Mouse (Mus musculus) hindbrain, embryonic 15.5 days (tissue): ENCODE measurements around the gene Anp32a. TPM values are rescaled to one million over a fixed set of nuclear protein-coding genes. Genes with fewer than 3 reads are reported as not detected.
A peak's percentile ranks its signal among the peaks of the same experiment; 100 is the strongest.

Experiments
- ATAC-seq: fragments of 200-750 bp; cut with Nextera tagmentation; 2 replicates; pipeline ENCODE4 v1.8.0; 2017; ENCODE audit warnings: low read depth, moderate number of reproducible peaks, moderate TSS enrichment; ENCODE audit not compliant: low FRiP score
- H3K27ac ChIP-seq: fragments of 300-500 bp; sonication (generic); replicated peaks from 2 replicates; pipeline ENCODE4 v1.5.1; 2015; ENCODE audit warnings: mild to moderate bottlenecking, inconsistent platforms
- H3K27me3 ChIP-seq: fragments of 300-500 bp; sonication (generic); 2 replicates; pipeline ENCODE4 v1.6.1; 2015; ENCODE audit warnings: control low read depth, inconsistent platforms
- H3K36me3 ChIP-seq: fragments of 300-500 bp; sonication (generic); 2 replicates; pipeline ENCODE4 v1.6.1; 2015; ENCODE audit warnings: control low read depth, inconsistent platforms
- H3K4me1 ChIP-seq: fragments of 300-500 bp; sonication (generic); replicated peaks from 2 replicates; pipeline ENCODE4 v1.6.1; 2015; ENCODE audit warnings: control low read depth, inconsistent platforms
- H3K4me2 ChIP-seq: fragments of 300-500 bp; sonication (generic); 2 replicates; pipeline ENCODE4 v1.6.1; 2015; ENCODE audit warnings: moderate library complexity, mild to moderate bottlenecking, inconsistent platforms
- H3K4me3 ChIP-seq: fragments of 300-500 bp; sonication (generic); 2 replicates; pipeline ENCODE4 v1.5.1; 2015; ENCODE audit warnings: mild to moderate bottlenecking, inconsistent platforms
- H3K9ac ChIP-seq: fragments of 300-500 bp; sonication (generic); 2 replicates; pipeline ENCODE4 v1.6.1; 2015; ENCODE audit warnings: inconsistent platforms
- H3K9me3 ChIP-seq: fragments of 300-500 bp; sonication (generic); 2 replicates; pipeline ENCODE4 v1.6.1; 2016; ENCODE audit warnings: control low read depth, inconsistent platforms
- WGBS: fragments of 180-500 bp; shearing (Covaris S2); methylation state at CpG from one replicate; pipeline ENCODE4 v1.1.7; 2015; 5-methylcytosine and 5-hydroxymethylcytosine counted together
- polyA plus RNA-seq: library from polyadenylated mRNA; unstranded; fragments of >200 nt; fragmentation: Nextera tagmentation; extraction: Ambion mirVana; gene quantifications from 2 replicates; pipeline ENCODE4 v1.2.1, GENCODE M21; 2015

Gene Anp32a
- polyA plus RNA-seq, 1 experiment from 2014 or later: 117 TPM

GRCm38 (mm10) chr9:62340301-62341122 lies 581 bp upstream of the Anp32a start:
- Histone ChIP-seq H3K9ac (peak overlapping the region; percentile 84), H3K4me3 (peak overlapping the region; percentile 94), H3K27ac (peak overlapping the region; percentile 100), H3K27me3 (no peaks in the 10 kb centered on the region), H3K4me1 (peaks cover 22% of the 10 kb centered on the region), H3K9me3 (no peaks in the 10 kb centered on the region), H3K4me2 (peak overlapping the region; percentile 76), H3K36me3 (no peaks in the 10 kb centered on the region)
- ATAC-seq: peak; percentile 60
- 1% methylated on average over 48 of the region's 48 CpGs for whole genome bisulfite sequencing

- H3K27me3 ChIP-seq: no peaks in the 10 kb centered on the region
- H3K4me2 ChIP-seq: peak overlapping the region; percentile 76
- peak overlapping the region; percentile 94 for H3K4me3 ChIP-seq
- peak overlapping the region; percentile 99 for H3K9ac ChIP-seq
- no peak for ATAC-seq
- under 1% methylated on average over 52 of the region's 54 CpGs for WGBS
- peaks cover 36% of the 10 kb centered on the region for H3K4me1 ChIP-seq
- H3K27ac ChIP-seq: peak overlapping the region; percentile 100
- no peaks in the 10 kb centered on the region for H3K36me3 ChIP-seq
- H3K9me3 ChIP-seq: no peaks in the 10 kb centered on the region
These were observed 778 bp downstream of the Anp32a start for GRCm38 (mm10) chr9:62341701-62342440.

- Histone ChIP-seq H3K9ac (peak overlapping the region; percentile 99), H3K4me2 (peak overlapping the region; percentile 76), H3K4me1 (peaks cover 42% of the 10 kb centered on the region), H3K27me3 (no peaks in the 10 kb centered on the region), H3K4me3 (peak overlapping the region; percentile 94), H3K36me3 (no peaks in the 10 kb centered on the region), H3K9me3 (no peaks in the 10 kb centered on the region), H3K27ac (peak overlapping the region; percentile 100)
- no peak for ATAC-seq
- under 1% methylated on average over 48 of the region's 48 CpGs for WGBS
These were observed 1.5 kb downstream of the Anp32a start for GRCm38 (mm10) chr9:62342441-62343191.

- Histone ChIP-seq H3K27me3 (no peaks in the 10 kb centered on the region), H3K4me2 (peak overlapping the region; percentile 76), H3K27ac (peak overlapping the region; percentile 100), H3K4me1 (peaks cover 43% of the 10 kb centered on the region), H3K36me3 (no peaks in the 10 kb centered on the region), H3K4me3 (peak overlapping the region; percentile 94), H3K9ac (peak overlapping the region; percentile 99), H3K9me3 (no peaks in the 10 kb centered on the region)
- WGBS: 0% methylated on average over 30 of the region's 56 CpGs
- ATAC-seq: peak; percentile 35; the same call in 1 of the 2 replicates
These were observed 2.3 kb downstream of the Anp32a start for GRCm38 (mm10) chr9:62343192-62343903.

GRCm38 (mm10) chr9:62343904-62344491 lies 2.9 kb downstream of the Anp32a start:
- Histone ChIP-seq H3K36me3 (no peaks in the 10 kb centered on the region), H3K4me1 (peaks cover 42% of the 10 kb centered on the region), H3K27me3 (no peaks in the 10 kb centered on the region), H3K4me2 (peak overlapping the region; percentile 76), H3K9ac (peak overlapping the region; percentile 99), H3K4me3 (peak overlapping the region; percentile 94), H3K27ac (peak overlapping the region; percentile 100), H3K9me3 (no peaks in the 10 kb centered on the region)
- 0 out of 2 replicates have a peak, but pooled peaks have one; percentile 4 for ATAC-seq
- WGBS: under 1% methylated on average over 52 of the region's 52 CpGs

- Histone ChIP-seq H3K27ac (peak overlapping the region; percentile 100), H3K9me3 (no peaks in the 10 kb centered on the region), H3K4me2 (peak overlapping the region; percentile 76), H3K36me3 (no peaks in the 10 kb centered on the region), H3K4me3 (peak overlapping the region; percentile 94), H3K9ac (peak overlapping the region; percentile 99), H3K4me1 (peaks cover 44% of the 10 kb centered on the region), H3K27me3 (no peaks in the 10 kb centered on the region)
- WGBS: under 1% methylated on average over 26 of the region's 26 CpGs
- peak; percentile 10; the same call in 1 of the 2 replicates for ATAC-seq
These were observed 3.5 kb downstream of the Anp32a start for GRCm38 (mm10) chr9:62344545-62344944.

- peak overlapping the region; percentile 100 for H3K27ac ChIP-seq
- H3K36me3 ChIP-seq: no peaks in the 10 kb centered on the region
- H3K9ac ChIP-seq: peak overlapping the region; percentile 99
- peak overlapping the region; percentile 76 for H3K4me2 ChIP-seq
- H3K27me3 ChIP-seq: no peaks in the 10 kb centered on the region
- H3K4me3 ChIP-seq: peak overlapping the region; percentile 94
- H3K9me3 ChIP-seq: no peaks in the 10 kb centered on the region
- peaks cover 47% of the 10 kb centered on the region for H3K4me1 ChIP-seq
- no peak for ATAC-seq
- whole genome bisulfite sequencing: 5% methylated on average over 11 of the region's 11 CpGs
These were observed 4.0 kb downstream of the Anp32a start for GRCm38 (mm10) chr9:62345081-62345481.

GRCm38 (mm10) chr9:62345633-62346387 lies 4.7 kb downstream of the Anp32a start:
- Histone ChIP-seq H3K27ac (peak overlapping the region; percentile 100), H3K4me1 (peaks cover 54% of the 10 kb centered on the region), H3K4me2 (peak overlapping the region; percentile 76), H3K9ac (peak overlapping the region; percentile 99; the same call in 1 of the 2 replicates), H3K9me3 (no peaks in the 10 kb centered on the region), H3K4me3 (peak overlapping the region; percentile 94), H3K36me3 (no peaks in the 10 kb centered on the region), H3K27me3 (no peaks in the 10 kb centered on the region)
- WGBS: 42% methylated on average over 9 of the region's 9 CpGs
- no peak for ATAC-seq

- peak overlapping the region; percentile 76 for H3K4me2 ChIP-seq
- no peaks in the 10 kb centered on the region for H3K27me3 ChIP-seq
- H3K4me1 ChIP-seq: peaks cover 54% of the 10 kb centered on the region
- H3K27ac ChIP-seq: no peak overlapping the region
- no peak overlapping the region for H3K9ac ChIP-seq
- 70% methylated on average over 6 of the region's 6 CpGs for WGBS
- H3K4me3 ChIP-seq: 0 out of 2 replicates have a peak overlapping the region, but pooled peaks have one; percentile 94
- ATAC-seq: no peak
- no peaks in the 10 kb centered on the region for H3K36me3 ChIP-seq
- H3K9me3 ChIP-seq: no peaks in the 10 kb centered on the region
These were observed 5.2 kb downstream of the Anp32a start for GRCm38 (mm10) chr9:62346388-62346679.

GRCm38 (mm10) chr9:62347201-62347600 lies 6.1 kb downstream of the Anp32a start:
- Histone ChIP-seq H3K36me3 (no peaks in the 10 kb centered on the region), H3K27me3 (no peaks in the 10 kb centered on the region), H3K4me3 (no peak overlapping the region), H3K4me2 (no peak overlapping the region), H3K9ac (no peak overlapping the region), H3K9me3 (no peaks in the 10 kb centered on the region), H3K27ac (no peak overlapping the region), H3K4me1 (peaks cover 60% of the 10 kb centered on the region)
- no peak for ATAC-seq
- 70% methylated on average over 5 of the region's 5 CpGs for WGBS
